Mouse (Mus musculus) midbrain, embryonic 14.5 days (tissue): Measurements from ENCODE around the gene Nrde2. TPM values are rescaled to one million over a fixed set of nuclear protein-coding genes. Genes with fewer than 3 reads are reported as not detected.

ENCODE experiments used
- ATAC-seq: fragments of 200-750 bp; cut with Nextera tagmentation; 2 replicates; pipeline ENCODE4 v1.8.0; 2017; ENCODE audit warnings: moderate number of reproducible peaks, moderate library complexity; ENCODE audit not compliant: low FRiP score, low TSS enrichment
- DNase-seq: peaks from one replicate; pipeline ENCODE4 v3.0.0-alpha.2; 2015
- H3K27ac ChIP-seq: fragments of 300-500 bp; sonication (generic); replicated peaks from 2 replicates; pipeline ENCODE4 v1.5.1; 2014; ENCODE audit warnings: mild to moderate bottlenecking, low read depth, low read length, moderate library complexity
- H3K27me3 ChIP-seq: fragments of 300-500 bp; sonication (generic); 2 replicates; pipeline ENCODE4 v1.6.1; 2014; ENCODE audit warnings: low read length, control low read depth, mixed read lengths; ENCODE audit not compliant: control insufficient read depth, insufficient read depth
- H3K36me3 ChIP-seq: fragments of 300-500 bp; sonication (generic); 2 replicates; pipeline ENCODE4 v1.6.1; 2014; ENCODE audit warnings: low read length, control low read depth; ENCODE audit not compliant: control insufficient read depth, insufficient read depth
- H3K4me1 ChIP-seq: fragments of 300-500 bp; sonication (generic); 2 replicates; pipeline ENCODE4 v1.6.1; 2014; ENCODE audit warnings: mild to moderate bottlenecking, antibody characterized with exemption, low read length, control low read depth; ENCODE audit not compliant: control insufficient read depth, insufficient read depth
- H3K4me2 ChIP-seq: fragments of 300-500 bp; sonication (generic); 2 replicates; pipeline ENCODE4 v1.6.1; 2014; ENCODE audit warnings: mild to moderate bottlenecking, low read length, moderate library complexity
- H3K4me3 ChIP-seq: fragments of 300-500 bp; sonication (generic); replicated peaks from 2 replicates; pipeline ENCODE4 v1.5.1; 2014; ENCODE audit warnings: low read depth, low read length
- H3K9ac ChIP-seq: fragments of 300-500 bp; sonication (generic); replicated peaks from 2 replicates; pipeline ENCODE4 v1.6.1; 2014; ENCODE audit warnings: mild to moderate bottlenecking, low read length, moderate library complexity
- H3K9me3 ChIP-seq: fragments of 300-500 bp; sonication (generic); 2 replicates; pipeline ENCODE4 v1.6.1; 2016; ENCODE audit warnings: low read length, control low read depth, mixed read lengths; ENCODE audit not compliant: control insufficient read depth
- WGBS: fragments of 180-500 bp; shearing (Covaris S2); extraction: QIAGEN DNeasy Blood & Tissue Kit; methylation state at CpG from one replicate; pipeline ENCODE4 v1.1.7; 2014; 5-methylcytosine and 5-hydroxymethylcytosine counted together
- polyA plus RNA-seq: library from polyadenylated mRNA; unstranded; fragments of >200 nt; fragmentation: Nextera tagmentation; extraction: Ambion mirVana; gene quantifications from 2 replicates; pipeline ENCODE4 v1.2.1, GENCODE M21; 2014

The Nrde2 gene
- polyA plus RNA-seq, 1 experiment from 2014 or later = 14.1 TPM

- WGBS = 91% methylated on average over 17 of the region's 17 CpGs
- no peak overlapping the region for H3K9ac ChIP-seq
- DNase-seq (no peak), ATAC-seq (no peak)
- no peaks in the 10 kb centered on the region for H3K4me1 ChIP-seq
- no peaks in the 10 kb centered on the region for H3K27me3 ChIP-seq
- H3K36me3 ChIP-seq = peaks cover 77% of the 10 kb centered on the region
- H3K9me3 ChIP-seq = no peaks in the 10 kb centered on the region
- H3K27ac ChIP-seq = no peak overlapping the region
- no peak overlapping the region for H3K4me3 ChIP-seq
- no peak overlapping the region for H3K4me2 ChIP-seq
These were observed 32.2 kb downstream of the Nrde2 start for GRCm38 (mm10) chr12:100126968-100127865.

DNA sequence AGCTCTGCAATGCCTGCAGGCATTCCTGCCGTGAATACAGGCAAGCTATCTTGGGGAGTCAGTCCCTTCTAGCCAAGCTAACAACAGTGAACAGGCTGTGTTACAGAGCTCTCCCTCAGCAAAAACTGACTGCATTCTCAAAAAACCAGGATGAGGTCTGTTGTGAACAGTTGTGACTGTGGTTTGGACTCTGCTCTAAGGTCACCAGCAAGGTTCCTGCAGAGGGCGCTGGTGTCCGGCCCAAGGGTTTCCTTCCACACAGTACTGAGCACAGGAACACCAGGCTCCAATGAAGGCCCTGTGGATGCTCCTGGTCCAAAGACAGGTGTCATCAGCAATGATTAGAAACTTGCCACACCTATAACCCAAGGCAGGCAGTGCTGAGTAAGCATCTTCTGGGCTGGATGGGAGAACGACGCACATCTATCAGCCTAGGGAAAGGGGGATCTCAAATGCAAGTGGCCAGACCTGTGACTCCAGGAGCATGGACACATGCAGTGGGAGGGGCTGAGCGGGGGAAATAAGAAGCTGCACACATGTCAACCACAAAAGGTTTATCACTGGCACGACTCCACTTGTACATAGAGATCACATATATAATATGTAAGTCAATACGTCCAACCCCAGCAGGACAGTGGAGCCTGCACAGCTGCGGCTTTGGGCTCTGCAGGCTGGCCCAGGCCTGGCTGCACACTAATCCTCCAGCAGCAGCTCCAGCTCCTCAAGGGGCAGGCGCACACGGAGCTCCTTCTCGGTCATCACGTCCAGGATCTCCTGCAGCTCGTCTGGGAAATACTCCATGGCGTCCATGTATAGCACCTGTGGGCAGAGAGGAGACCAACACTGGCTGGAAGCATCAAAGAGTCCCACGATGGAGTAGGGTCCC lies 34.3 kb downstream of the Nrde2 start:
- Histone ChIP-seq H3K9me3 (no peaks in the 10 kb centered on the region), H3K27me3 (no peaks in the 10 kb centered on the region), H3K4me3 (no peak overlapping the region), H3K4me2 (no peak overlapping the region), H3K36me3 (peaks cover 83% of the 10 kb centered on the region), H3K27ac (no peak overlapping the region), H3K9ac (no peak overlapping the region), H3K4me1 (no peaks in the 10 kb centered on the region)
- DNase-seq (no peak), ATAC-seq (no peak)
- 80% methylated on average over 16 of the region's 16 CpGs for WGBS

- H3K4me1 ChIP-seq = no peaks in the 10 kb centered on the region
- no peaks in the 10 kb centered on the region for H3K9me3 ChIP-seq
- H3K4me2 ChIP-seq = no peak overlapping the region
- H3K27me3 ChIP-seq = no peaks in the 10 kb centered on the region
- H3K27ac ChIP-seq = no peak overlapping the region
- DNase-seq = no peak
- ATAC-seq = no peak
- no peak overlapping the region for H3K9ac ChIP-seq
- H3K4me3 ChIP-seq = no peak overlapping the region
- WGBS = 87% methylated on average over 9 of the region's 9 CpGs
- peaks cover 84% of the 10 kb centered on the region for H3K36me3 ChIP-seq
These were observed 36.0 kb downstream of the Nrde2 start for GRCm38 (mm10) chr12:100123476-100123875.

- no peak overlapping the region for H3K27ac ChIP-seq
These were observed 36.5 kb downstream of the Nrde2 start for GRCm38 (mm10) chr12:100122921-100123381.

DNA sequence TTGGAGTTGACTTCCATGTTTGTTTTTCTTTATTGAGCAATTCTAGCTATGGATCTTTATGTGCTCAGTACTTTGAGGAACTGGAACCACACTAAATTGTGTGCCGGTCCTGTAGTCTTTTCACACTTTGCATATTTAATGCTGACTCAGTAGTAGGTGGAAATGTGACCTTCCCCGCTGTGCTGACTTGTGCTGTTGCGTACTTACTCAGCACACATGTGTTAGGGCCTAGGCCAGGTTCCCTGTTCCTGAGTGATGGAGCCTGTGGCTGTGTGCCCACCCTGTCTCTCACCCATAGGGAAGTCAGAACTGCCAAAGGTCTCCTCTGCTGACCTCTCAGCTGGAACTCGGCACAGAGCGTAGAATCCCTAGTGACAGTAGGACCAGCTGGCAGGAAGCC lies 43.5 kb downstream of the Nrde2 start:
- no peak for ATAC-seq
- 89% methylated on average over 5 of the region's 5 CpGs for WGBS
- no peaks in the 10 kb centered on the region for H3K9me3 ChIP-seq
- no peak overlapping the region for H3K4me2 ChIP-seq
- no peak overlapping the region for H3K9ac ChIP-seq
- no peaks in the 10 kb centered on the region for H3K27me3 ChIP-seq
- no peak overlapping the region for H3K4me3 ChIP-seq
- peaks cover 86% of the 10 kb centered on the region for H3K36me3 ChIP-seq
- no peak overlapping the region for H3K27ac ChIP-seq
- no peak for DNase-seq
- peaks cover 3% of the 10 kb centered on the region for H3K4me1 ChIP-seq

More at GRCm38 (mm10) chr12:100122921-100123381, 36.5 kb downstream of the Nrde2 start:
- Histone ChIP-seq H3K9me3 (no peaks in the 10 kb centered on the region), H3K4me1 (no peaks in the 10 kb centered on the region), H3K36me3 (peaks cover 89% of the 10 kb centered on the region), H3K27me3 (no peaks in the 10 kb centered on the region), H3K4me3 (no peak overlapping the region), H3K9ac (no peak overlapping the region), H3K4me2 (no peak overlapping the region)
- 87% methylated on average over 7 of the region's 7 CpGs for WGBS
- DNase-seq (no peak), ATAC-seq (no peak)

DNA sequence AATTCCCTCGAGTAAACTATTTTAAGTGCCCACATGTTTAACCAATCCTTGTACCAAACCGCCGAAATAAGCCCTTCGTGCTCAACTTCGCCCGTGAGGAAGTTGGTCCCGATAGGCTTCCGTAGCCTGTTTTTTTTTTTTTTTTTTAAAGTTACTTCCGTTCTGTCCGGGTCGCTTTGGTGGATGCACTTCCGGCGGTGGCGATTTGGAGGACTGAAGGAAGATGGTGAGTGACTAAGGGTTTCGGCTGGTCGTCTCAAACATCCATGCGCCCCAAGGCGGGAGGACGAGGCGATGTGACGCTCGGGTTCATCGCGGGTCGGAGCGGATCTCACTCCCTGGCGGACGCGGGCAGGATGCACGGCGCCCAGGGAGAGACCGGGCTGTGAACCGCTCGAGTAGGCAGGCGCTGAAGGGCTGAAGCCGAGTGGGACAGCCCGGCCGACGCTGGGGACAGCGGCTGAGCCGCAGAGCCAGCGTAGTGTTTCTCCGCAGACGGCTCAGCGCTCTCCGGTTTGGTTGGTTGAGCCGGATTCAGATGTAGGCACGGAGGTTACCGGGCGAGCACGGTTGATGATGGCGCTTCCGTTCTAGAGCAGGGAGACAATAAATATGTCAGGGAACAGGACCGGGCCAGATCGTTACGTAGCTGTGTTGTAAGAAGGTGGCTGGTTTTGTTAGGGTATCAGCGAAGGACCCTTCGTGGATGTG lies 49.3 kb downstream of the Nrde2 start, which contains the start of gene Psmc1:
TSS of gene Psmc1 (plus strand) at position 169 of the 711 bp plus-strand sequence.
- Histone ChIP-seq H3K4me1 (peaks cover 6% of the 10 kb centered on the region), H3K4me3 (peak within 1 kb of the TSS; percentile 90), H3K27me3 (no peaks in the 10 kb centered on the region), H3K9me3 (no peaks in the 10 kb centered on the region), H3K9ac (peak within 1 kb of the TSS; percentile 91), H3K4me2 (peak within 1 kb of the TSS; percentile 84), H3K27ac (peak within 1 kb of the TSS; percentile 88), H3K36me3 (peaks cover 28% of the 10 kb centered on the region)
- DNase-seq (peak; percentile 94), ATAC-seq (peak; percentile 84)
- under 1% methylated on average over 58 of the region's 58 CpGs for WGBS

- DNase-seq = no peak
These were observed 52.0 kb downstream of the Nrde2 start for GRCm38 (mm10) chr12:100107436-100107835.

GRCm38 (mm10) chr12:100106275-100106895 lies 53.1 kb downstream of the Nrde2 start:
- Histone ChIP-seq H3K4me1 (peaks cover 6% of the 10 kb centered on the region), H3K9me3 (no peaks in the 10 kb centered on the region), H3K9ac (no peak overlapping the region), H3K27me3 (no peaks in the 10 kb centered on the region), H3K36me3 (no peaks in the 10 kb centered on the region), H3K27ac (no peak overlapping the region), H3K4me3 (no peak overlapping the region), H3K4me2 (peak overlapping the region; percentile 9; the same call in 1 of the 2 replicates)
- 14% methylated on average over 20 of the region's 20 CpGs for WGBS
- DNase-seq = peak; percentile 93
- no peak for ATAC-seq

More at GRCm38 (mm10) chr12:100107436-100107835, 52.0 kb downstream of the Nrde2 start:
- WGBS = 51% methylated on average over 4 of the region's 4 CpGs
- no peak for ATAC-seq
- H3K4me2 ChIP-seq = no peak overlapping the region
- H3K4me1 ChIP-seq = peaks cover 6% of the 10 kb centered on the region
- H3K27me3 ChIP-seq = no peaks in the 10 kb centered on the region
- H3K9ac ChIP-seq = no peak overlapping the region
- no peak overlapping the region for H3K4me3 ChIP-seq
- H3K9me3 ChIP-seq = no peaks in the 10 kb centered on the region
- H3K36me3 ChIP-seq = peaks cover 7% of the 10 kb centered on the region
- no peak overlapping the region for H3K27ac ChIP-seq
